ENCODE assay signal across 9 mouse cellular contexts in the genomic region with DNA sequence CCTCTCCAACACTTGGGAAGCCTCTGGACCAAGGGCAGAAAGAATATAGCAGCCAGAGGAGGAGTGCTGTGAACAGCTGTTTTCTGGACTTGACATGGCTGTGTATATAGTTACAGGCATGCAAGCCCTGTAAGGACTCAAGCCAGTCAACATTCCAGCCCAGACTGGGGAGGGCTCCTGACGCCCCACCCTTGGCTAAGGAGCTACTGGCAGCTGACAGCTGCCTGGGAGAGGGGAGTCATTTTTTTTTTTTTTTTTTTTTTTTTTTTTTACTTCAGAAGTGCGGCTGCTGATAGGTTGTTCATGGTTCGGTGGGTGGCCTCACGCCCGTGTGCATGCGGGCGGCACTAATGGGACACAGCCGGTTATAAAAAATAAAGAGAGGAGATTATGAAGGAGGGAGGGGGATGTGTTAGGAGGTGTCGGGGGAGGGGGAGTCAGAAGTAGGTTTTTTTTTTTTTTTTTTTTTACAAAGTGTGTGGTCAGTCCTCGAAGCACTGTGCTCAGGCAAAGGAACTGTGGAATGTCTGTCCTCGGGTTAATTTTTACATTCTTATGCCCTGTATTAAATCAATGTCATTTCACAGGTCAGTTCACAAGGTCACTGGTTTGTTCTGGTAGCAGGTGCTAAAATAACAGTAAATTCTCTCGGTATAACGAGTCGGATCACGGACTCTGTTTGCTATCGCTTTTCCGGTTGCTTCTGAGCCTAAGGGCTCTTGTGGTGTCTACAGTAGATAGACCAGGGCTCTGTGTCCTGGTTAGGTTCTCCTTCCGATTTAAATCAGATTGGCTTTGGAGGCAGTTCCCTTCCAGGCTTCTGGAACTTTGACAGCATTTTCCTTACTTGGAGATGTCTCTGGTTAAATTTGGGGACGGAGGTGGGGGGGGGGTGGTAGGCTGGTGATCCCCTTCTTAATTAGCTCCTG.
A peak's percentile ranks its signal among the peaks of the same experiment; 100 is the strongest.
DNase-seq lines count a peak whose midpoint lies in the region; ATAC-seq and TF ChIP-seq lines count a peak whose summit lies in the region.
"Had no signal": no experiment of that assay in that cellular context is flagged by ENCODE, and none has a peak within 500 bp of the region (broad histone marks: within the 10 kb centered on the region; RNA-seq: fewer than 3 reads in every experiment).

No protein-coding gene starts in this region.

- no peaks in the 10 kb centered on the region for H3K9me3 ChIP-seq in embryonic facial prominence, embryonic 14.5 days (ENCODE audit: control insufficient read depth, low read length)
- no peaks in the 10 kb centered on the region for H3K9me3 ChIP-seq in heart, embryonic 14.5 days (ENCODE audit: control insufficient read depth, low read length)
- no peaks in the 10 kb centered on the region for H3K9me3 ChIP-seq in kidney, postnatal 0 days (replicated peaks; ENCODE audit: low read length)
- H3K9me3 ChIP-seq: G1E had no signal

- ATAC-seq in embryonic facial prominence, embryonic 14.5 days (ENCODE audit: low read depth), result peak; percentile 91
- ATAC-seq in heart, embryonic 14.5 days (ENCODE audit: insufficient number of reproducible peaks, insufficient read depth, low FRiP score, low read depth), result peak; percentile 20
- peak; percentile 86 for ATAC-seq in kidney, postnatal 0 days (replicated peaks; ENCODE audit: low FRiP score, low read depth)
- ATAC-seq in activated CD4-positive, CD25-positive, alpha-beta regulatory T cell, adult 4 months, result no peak

- H3K27me3 ChIP-seq in C2C12 (ENCODE audit: control insufficient read depth, insufficient read depth, insufficient read length), result no peaks in the 10 kb centered on the region
- no peaks in the 10 kb centered on the region for H3K27me3 ChIP-seq in embryonic facial prominence, embryonic 14.5 days (replicated peaks; ENCODE audit: control insufficient read depth, insufficient read depth, low read length)
- no peaks in the 10 kb centered on the region for H3K27me3 ChIP-seq in heart, embryonic 14.5 days (ENCODE audit: control insufficient read depth, insufficient read depth, low read length)
- H3K27me3 ChIP-seq in kidney, postnatal 0 days (ENCODE audit: insufficient read depth, low read length), result 0 out of 2 replicates have a peak, but pooled peaks cover 11% of the 10 kb centered on the region

- no peak overlapping the region for H3K9ac ChIP-seq in embryonic facial prominence, embryonic 14.5 days (ENCODE audit: low read depth, low read length)
- peak overlapping the region; percentile 47 for H3K9ac ChIP-seq in heart, embryonic 14.5 days (ENCODE audit: low read length)
- H3K9ac ChIP-seq in kidney, postnatal 0 days (ENCODE audit: low read depth, low read length), result no peak overlapping the region

- H3K4me3 ChIP-seq in C2C12 (ENCODE audit: insufficient read depth, poor library complexity, severe bottlenecking), result no peak overlapping the region
- H3K4me3 ChIP-seq in embryonic facial prominence, embryonic 14.5 days (ENCODE audit: low read depth, low read length), result peak overlapping the region; percentile 6
- H3K4me3 ChIP-seq in heart, embryonic 14.5 days (ENCODE audit: control insufficient read depth in 1 of 2, insufficient read depth in 1 of 2, low read depth in 1 of 2, low read length in 2 of 2), result peak overlapping the region in 1 of 2 experiments; percentile 14; a peak in 2 of 4 replicates
- no peak overlapping the region for H3K4me3 ChIP-seq in kidney, postnatal 0 days (replicated peaks; ENCODE audit: low read depth, low read length)

- no peaks in the 10 kb centered on the region for H3K36me3 ChIP-seq in C2C12 (ENCODE audit: control insufficient read depth, insufficient read depth)
- no peaks in the 10 kb centered on the region for H3K36me3 ChIP-seq in embryonic facial prominence, embryonic 14.5 days (ENCODE audit: control insufficient read depth, insufficient read depth, low read length)
- H3K36me3 ChIP-seq in heart, embryonic 14.5 days (ENCODE audit: control insufficient read depth, insufficient read depth, low read length), result no peaks in the 10 kb centered on the region
- no peaks in the 10 kb centered on the region for H3K36me3 ChIP-seq in kidney, postnatal 0 days (ENCODE audit: insufficient read depth, low read length)
- H3K36me3 ChIP-seq: G1E had no signal

- H3ac ChIP-seq in C2C12 (ENCODE audit: control insufficient read depth, insufficient read length, low read depth), result no peak overlapping the region

- no peaks in the 10 kb centered on the region for H3K79me3 ChIP-seq in C2C12 (ENCODE audit: low read depth)

- peaks cover 6% of the 10 kb centered on the region; the same call in 1 of the 2 replicates for H3K4me1 ChIP-seq in embryonic facial prominence, embryonic 14.5 days (ENCODE audit: control insufficient read depth, insufficient read depth, low read length)
- H3K4me1 ChIP-seq in heart, embryonic 14.5 days (ENCODE audit: control insufficient read depth in 2 of 2, insufficient read depth in 2 of 2, low read length in 2 of 2), result peaks cover 11 to 16% of the 10 kb centered on the region in 2 experiments
- H3K4me1 ChIP-seq in kidney, postnatal 0 days (replicated peaks; ENCODE audit: insufficient read depth, low read length), result no peaks in the 10 kb centered on the region

- peak; percentile 90 for DNase-seq in embryonic facial prominence, embryonic 14.5 days (ENCODE audit: low spot score)
- DNase-seq in kidney, postnatal 0 days (ENCODE audit: low spot score), result peak; percentile 79
- DNase-seq in lung, postnatal 25 days (ENCODE audit: low spot score), result peak; percentile 67
- DNase-seq in B cell, adult 2 months, result no peak
- no peak for DNase-seq in cerebellum, adult 9-10 months

- H3K4me2 ChIP-seq in embryonic facial prominence, embryonic 14.5 days (ENCODE audit: low read depth, low read length), result peak overlapping the region; percentile 45
- peak overlapping the region; percentile 63 for H3K4me2 ChIP-seq in heart, embryonic 14.5 days (ENCODE audit: low read length)
- H3K4me2 ChIP-seq in kidney, postnatal 0 days (ENCODE audit: low read length), result peak overlapping the region; percentile 44

- no peak for TF ChIP-seq CTCF in C2C12 (IDR thresholded peaks at IDR 0.05; ENCODE audit: control insufficient read depth, insufficient read depth, insufficient read length)
- TF ChIP-seq CTCF in kidney, postnatal 0 days (IDR thresholded peaks at IDR 0.05; ENCODE audit: low read depth), result no peak

- H3K79me2 ChIP-seq in C2C12 (ENCODE audit: control insufficient read depth, insufficient read depth), result no peaks in the 10 kb centered on the region

- 12% methylated on average over 19 of the region's 19 CpGs for WGBS in embryonic facial prominence, embryonic 14.5 days
- 22% methylated on average over 19 of the region's 19 CpGs for WGBS in heart, embryonic 14.5 days
- WGBS in kidney, postnatal 0 days, result 14% methylated on average over 19 of the region's 19 CpGs

- H3K27ac ChIP-seq in embryonic facial prominence, embryonic 14.5 days (replicated peaks; ENCODE audit: low read depth, low read length), result no peak overlapping the region
- 0 out of 4 replicates have a peak overlapping the region, but pooled peaks of 1 of the 2 experiments have one; percentile 39 for H3K27ac ChIP-seq in heart, embryonic 14.5 days (replicated peaks in 1 of 2; ENCODE audit: control insufficient read depth in 1 of 2, insufficient read depth in 1 of 2, low read depth in 2 of 2, low read length in 2 of 2)
- no peak overlapping the region for H3K27ac ChIP-seq in kidney, postnatal 0 days

TF ChIP-seq in C2C12, 6 proteins besides CTCF, POLR2A, EP300 and RAD21:
- TF ChIP-seq CEBPB (IDR thresholded peaks at IDR 0.05; ENCODE audit: low read depth) (no peak), MYOD1 (IDR thresholded peaks at IDR 0.05; ENCODE audit: control insufficient read depth, insufficient read length, low read depth) (peak; percentile 70)

Comparison
In these comparisons a context has a peak if more than half of its experiments do, and no peak if none do; other contexts are left out.
1. DNase-seq: peak in embryonic facial prominence, embryonic 14.5 days (single experiment), kidney, postnatal 0 days (single experiment) and lung, postnatal 25 days (single experiment); none in B cell, adult 2 months (0 of 2) and cerebellum, adult 9-10 months (single experiment).
2. Peak in every context shown above with its lines, with median percentiles within 50 percentile points of each other: H3K4me2 ChIP-seq.